ENCODE assay signal across 15 mouse cellular contexts in genomic region chr11:117327633-117328032, GRCm38 (mm10).
DNase-seq lines count a peak whose midpoint lies in the region; ATAC-seq and TF ChIP-seq lines count a peak whose summit lies in the region.
"Had no signal": no experiment of that assay in that cellular context is flagged by ENCODE, and none has a peak within 500 bp of the region (broad histone marks: within the 10 kb centered on the region; RNA-seq: fewer than 3 reads in every experiment).

No protein-coding gene starts in this region.

- DNase-seq in CD4-positive, CD25-positive, alpha-beta regulatory T cell, adult 2 months (ENCODE audit: low read depth, low spot score), result peak; percentile 60
- no peak for DNase-seq in liver, postnatal 0 days
- DNase-seq in liver, embryonic 11.5 days (ENCODE audit: low spot score), result no peak
- DNase-seq in A20 (ENCODE audit: low read depth, low spot score), result peak; percentile 89
- DNase-seq in ovary, postnatal 10 days (ENCODE audit: low spot score), result no peak
- no peak for DNase-seq in frontal cortex, postnatal 10 days (ENCODE audit: low spot score in 2 of 2)
- DNase-seq: cerebellum, adult 11-12 months; gastrocnemius, postnatal 25 days; kidney, adult 18-20 months; kidney, postnatal 25 days had no signal

- no peak for TF ChIP-seq POLR2A in cortical plate, adult 2 months (IDR thresholded peaks at IDR 0.05; ENCODE audit: extremely low read depth, insufficient read depth, low read length)

- no peaks in the 10 kb centered on the region for H3K9me3 ChIP-seq in liver, postnatal 0 days (ENCODE audit: low read length)
- no peaks in the 10 kb centered on the region for H3K9me3 ChIP-seq in liver, embryonic 11.5 days (ENCODE audit: control insufficient read depth, low read length)

- no peaks in the 10 kb centered on the region for H3K27me3 ChIP-seq in liver, postnatal 0 days (ENCODE audit: insufficient read depth, low read length)
- H3K27me3 ChIP-seq in liver, embryonic 11.5 days (replicated peaks; ENCODE audit: control insufficient read depth, insufficient read depth, low read length), result no peaks in the 10 kb centered on the region

- peak overlapping the region; percentile 6 for H3K4me2 ChIP-seq in liver, postnatal 0 days (ENCODE audit: low read depth, low read length)
- no peak overlapping the region for H3K4me2 ChIP-seq in liver, embryonic 11.5 days
- H3K4me2 ChIP-seq: hindbrain, embryonic 14.5 days had no signal

- TF ChIP-seq CTCF in liver, postnatal 0 days (IDR thresholded peaks at IDR 0.05; ENCODE audit: low read depth), result no peak
- no peak for TF ChIP-seq CTCF in cortical plate, adult 2 months (IDR thresholded peaks at IDR 0.05; ENCODE audit: extremely low read depth, insufficient read depth, low read length)

- H3K36me3 ChIP-seq in liver, postnatal 0 days (replicated peaks; ENCODE audit: insufficient read depth, low read length), result no peaks in the 10 kb centered on the region; the same call in 1 of the 2 replicates
- no peaks in the 10 kb centered on the region; the same call in 1 of the 2 replicates for H3K36me3 ChIP-seq in liver, embryonic 11.5 days (ENCODE audit: control insufficient read depth, insufficient read depth, low read length)

- TF ChIP-seq EP300 in liver, postnatal 0 days (IDR thresholded peaks at IDR 0.05; ENCODE audit: low read depth), result no peak

- H3K27ac ChIP-seq in liver, postnatal 0 days (ENCODE audit: low read depth), result peak overlapping the region; percentile 49
- no peak overlapping the region for H3K27ac ChIP-seq in liver, embryonic 11.5 days (ENCODE audit: low read depth, low read length)
- H3K27ac ChIP-seq in cortical plate, adult 2 months (ENCODE audit: insufficient read depth, low read length), result 0 out of 2 replicates have a peak overlapping the region, but pooled peaks have one; percentile 3
- H3K27ac ChIP-seq: hindbrain, embryonic 14.5 days had no signal

- H3K9ac ChIP-seq in liver, postnatal 0 days (replicated peaks), result no peak overlapping the region
- H3K9ac ChIP-seq in liver, embryonic 11.5 days (ENCODE audit: low read depth, low read length), result no peak overlapping the region
- H3K9ac ChIP-seq: hindbrain, embryonic 14.5 days had no signal

- no peak overlapping the region for H3K4me3 ChIP-seq in liver, postnatal 0 days (ENCODE audit: low read depth, low read length)
- no peak overlapping the region for H3K4me3 ChIP-seq in liver, embryonic 11.5 days (ENCODE audit: low read depth, low read length)
- H3K4me3 ChIP-seq in cortical plate, adult 2 months (ENCODE audit: insufficient read depth, low read length), result no peak overlapping the region
- H3K4me3 ChIP-seq: erythroblast, embryonic 14.5 days; myocyte had no signal

- no peak for ATAC-seq in CD4-positive, CD25-positive, alpha-beta regulatory T cell, adult 4 months
- no peak for ATAC-seq in liver, postnatal 0 days
- no peak for ATAC-seq in liver, embryonic 11.5 days (replicated peaks; ENCODE audit: low FRiP score)

- H3K4me1 ChIP-seq in liver, postnatal 0 days (ENCODE audit: insufficient read depth), result peaks cover 77% of the 10 kb centered on the region
- peaks cover 78% of the 10 kb centered on the region for H3K4me1 ChIP-seq in liver, embryonic 11.5 days (replicated peaks; ENCODE audit: control insufficient read depth, insufficient read depth, low read length)
- H3K4me1 ChIP-seq in cortical plate, adult 2 months (ENCODE audit: control insufficient read depth, insufficient read depth, low read length), result peaks cover 14% of the 10 kb centered on the region

- WGBS in liver, postnatal 0 days (ENCODE audit: insufficient replicate concordance), result 37% methylated on average over 5 of the region's 5 CpGs
- WGBS in liver, embryonic 11.5 days, result 57% methylated on average over 5 of the region's 5 CpGs

Comparison
In these comparisons a context has a peak if more than half of its experiments do, and no peak if none do; other contexts are left out.
1. DNase-seq: peak in CD4-positive, CD25-positive, alpha-beta regulatory T cell, adult 2 months (single experiment) and A20 (single experiment); none in liver, postnatal 0 days (single experiment), liver, embryonic 11.5 days (single experiment), ovary, postnatal 10 days (single experiment) and frontal cortex, postnatal 10 days (0 of 2).